Mouse (Mus musculus): ENCODE results near the gene Pld3. TPM values are rescaled to one million over a fixed set of nuclear protein-coding genes. Genes with fewer than 3 reads are reported as not detected.
A peak's percentile ranks its signal among the peaks of the same experiment; 100 is the strongest.

Gene Pld3
- polyA plus RNA-seq, 1 experiment from 2014 or later = 78.7 TPM

DNA sequence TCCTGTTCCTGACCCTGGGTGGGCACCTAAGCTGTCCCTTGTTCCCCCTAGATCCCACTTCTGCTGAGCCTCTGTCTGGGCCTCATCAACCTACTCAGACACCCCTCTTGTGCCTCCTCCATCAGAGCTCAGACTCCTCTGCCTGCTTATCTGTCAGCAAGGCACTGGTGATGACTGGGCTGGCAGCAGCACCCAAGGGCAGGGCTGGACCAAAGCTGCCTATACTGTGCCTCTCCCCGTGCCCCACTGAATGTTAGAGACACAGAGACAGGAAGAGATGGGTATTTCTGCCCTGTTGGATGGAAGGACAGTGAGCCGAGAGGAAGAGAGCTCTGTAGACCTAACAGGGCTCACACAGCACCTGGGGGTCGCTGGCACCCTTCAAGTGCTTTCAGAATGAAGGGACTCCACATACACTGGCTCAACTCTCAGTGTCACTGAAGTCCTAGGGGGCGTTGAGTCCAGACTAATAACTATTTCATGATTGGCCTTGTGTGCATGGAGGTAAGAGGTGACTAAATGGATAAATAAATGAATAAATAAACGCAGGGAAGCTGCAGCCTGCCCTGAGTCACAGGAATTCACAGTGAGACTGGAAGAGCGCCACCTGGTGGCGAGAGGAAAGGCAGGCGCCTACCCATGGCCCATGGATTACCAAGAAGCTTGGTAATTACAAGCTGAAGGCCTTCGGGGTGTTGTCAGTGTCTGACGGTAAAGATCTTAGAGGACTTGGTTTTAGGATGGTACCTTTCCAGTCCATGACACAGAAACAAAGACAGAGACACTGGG is 26.8 kb downstream of the Pld3 start:
- H3K27me3 ChIP-seq (ENCODE audit: control insufficient read depth, insufficient read depth, low read length) = no peaks in the 10 kb centered on the region
- H3K36me3 ChIP-seq (ENCODE audit: control insufficient read depth, insufficient read depth, low read length) = peaks cover 3% of the 10 kb centered on the region; the same call in 1 of the 2 replicates
- H3K27ac ChIP-seq (ENCODE audit: low read length) = no peak overlapping the region
- H3K4me2 ChIP-seq (replicated peaks; ENCODE audit: low read depth, low read length) = no peak overlapping the region
- no peak overlapping the region for H3K4me3 ChIP-seq (ENCODE audit: low read depth, low read length)
- peak; percentile 77; the same call in 1 of the 2 replicates for ATAC-seq (ENCODE audit: insufficient number of reproducible peaks, insufficient read depth, low FRiP score, low read depth)
- no peaks in the 10 kb centered on the region for H3K9me3 ChIP-seq (ENCODE audit: control insufficient read depth, low read depth, low read length)
- no peak overlapping the region for H3K9ac ChIP-seq (replicated peaks; ENCODE audit: low read depth, low read length)
- 27% methylated on average over 10 of the region's 10 CpGs for WGBS
- no peaks in the 10 kb centered on the region for H3K4me1 ChIP-seq (ENCODE audit: control insufficient read depth, insufficient read depth, low read length)

DNA sequence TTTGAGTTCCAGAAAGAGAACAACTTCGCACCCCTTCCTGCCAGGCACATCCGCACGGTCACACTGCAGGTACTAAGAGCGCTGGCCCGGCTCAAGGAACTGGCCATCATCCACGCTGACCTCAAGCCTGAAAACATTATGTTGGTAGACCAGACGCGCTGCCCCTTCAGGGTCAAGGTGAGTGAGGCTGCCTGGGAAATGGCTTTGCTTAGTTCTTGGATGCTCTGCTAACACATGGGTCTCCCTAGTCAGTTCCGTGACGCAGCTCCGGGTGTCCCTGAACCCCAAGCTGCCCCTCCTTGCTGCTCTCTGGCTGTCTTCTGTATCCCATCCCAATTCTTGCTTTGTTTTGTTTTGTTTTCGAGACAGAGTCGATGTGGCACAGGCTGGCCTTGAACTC is 29.2 kb downstream of the Pld3 start:
- Histone ChIP-seq H3K4me1 (ENCODE audit: control insufficient read depth, insufficient read depth, low read length) (no peaks in the 10 kb centered on the region), H3K27ac (ENCODE audit: low read length) (no peak overlapping the region), H3K9ac (replicated peaks; ENCODE audit: low read depth, low read length) (no peak overlapping the region), H3K4me2 (replicated peaks; ENCODE audit: low read depth, low read length) (no peak overlapping the region), H3K9me3 (ENCODE audit: control insufficient read depth, low read depth, low read length) (0 out of 2 replicates have a peak, but pooled peaks cover 3% of the 10 kb centered on the region), H3K36me3 (ENCODE audit: control insufficient read depth, insufficient read depth, low read length) (no peaks in the 10 kb centered on the region; the same call in 1 of the 2 replicates), H3K27me3 (ENCODE audit: control insufficient read depth, insufficient read depth, low read length) (no peaks in the 10 kb centered on the region), H3K4me3 (ENCODE audit: low read depth, low read length) (no peak overlapping the region)
- ATAC-seq (ENCODE audit: insufficient number of reproducible peaks, insufficient read depth, low FRiP score, low read depth) = no peak
- WGBS = 91% methylated on average over 13 of the region's 13 CpGs

DNA sequence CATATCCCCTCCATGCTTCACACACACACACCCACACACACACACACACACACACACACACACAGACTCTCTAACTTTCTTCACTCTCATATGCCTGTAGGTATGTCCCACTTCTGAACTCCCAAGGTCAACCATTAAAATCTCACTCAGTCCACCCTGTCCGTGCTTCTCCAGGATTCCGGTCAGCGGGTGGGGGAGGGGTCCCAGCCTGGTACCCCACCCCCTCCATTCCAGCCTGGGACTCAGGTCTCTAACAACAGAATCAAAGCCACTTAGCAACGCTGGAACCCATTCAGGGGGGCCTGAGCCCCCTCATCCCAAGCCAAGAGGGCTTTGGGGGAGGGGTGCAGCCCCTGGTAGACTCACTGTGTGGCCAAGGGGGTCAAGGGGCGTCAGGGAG is 30.1 kb downstream of the Pld3 start, which contains the start of gene Hipk4:
Gene Hipk4, plus strand, starts transcription at position 301 of the 400 bp plus-strand sequence.
- H3K9ac ChIP-seq (replicated peaks; ENCODE audit: low read depth, low read length) = no peak within 1 kb of the TSS
- H3K27me3 ChIP-seq (ENCODE audit: control insufficient read depth, insufficient read depth, low read length) = no peaks in the 10 kb centered on the region
- peaks cover under 1% of the 10 kb centered on the region; the same call in 1 of the 2 replicates for H3K36me3 ChIP-seq (ENCODE audit: control insufficient read depth, insufficient read depth, low read length)
- 0 out of 2 replicates have a peak, but pooled peaks cover 3% of the 10 kb centered on the region for H3K9me3 ChIP-seq (ENCODE audit: control insufficient read depth, low read depth, low read length)
- no peaks in the 10 kb centered on the region for H3K4me1 ChIP-seq (ENCODE audit: control insufficient read depth, insufficient read depth, low read length)
- WGBS = 54% methylated on average over 5 of the region's 5 CpGs
- H3K27ac ChIP-seq (ENCODE audit: low read length) = no peak within 1 kb of the TSS
- no peak within 1 kb of the TSS for H3K4me3 ChIP-seq (ENCODE audit: low read depth, low read length)
- H3K4me2 ChIP-seq (replicated peaks; ENCODE audit: low read depth, low read length) = no peak within 1 kb of the TSS
- no peak for ATAC-seq (ENCODE audit: insufficient number of reproducible peaks, insufficient read depth, low FRiP score, low read depth)

DNA sequence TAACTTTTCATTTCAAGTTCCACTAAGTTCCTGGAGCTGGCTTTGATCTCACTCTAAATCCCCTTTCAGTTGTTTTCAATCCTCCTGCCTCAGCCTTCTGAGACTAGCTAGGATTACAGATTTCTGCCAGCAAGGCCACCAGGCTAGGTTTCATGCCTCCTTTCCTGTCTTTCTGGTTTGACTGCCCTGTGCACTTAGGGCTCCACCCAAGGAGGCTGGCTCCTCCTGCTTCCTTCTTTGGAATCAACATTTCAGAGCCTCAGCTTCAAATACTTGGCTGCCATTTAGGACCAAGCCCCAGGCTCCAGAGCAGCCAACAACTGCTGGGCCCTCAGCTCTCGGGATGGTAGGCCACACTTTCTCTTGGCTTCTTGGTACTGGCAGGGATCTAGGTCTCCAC is 32.4 kb downstream of the Pld3 start:
- 61% methylated on average over 1 of the region's 1 CpGs for WGBS
- Histone ChIP-seq H3K36me3 (ENCODE audit: control insufficient read depth, insufficient read depth, low read length) (peaks cover 5% of the 10 kb centered on the region), H3K4me3 (ENCODE audit: low read depth, low read length) (no peak overlapping the region), H3K27me3 (ENCODE audit: control insufficient read depth, insufficient read depth, low read length) (no peaks in the 10 kb centered on the region), H3K27ac (ENCODE audit: low read length) (no peak overlapping the region), H3K9ac (replicated peaks; ENCODE audit: low read depth, low read length) (no peak overlapping the region), H3K4me1 (ENCODE audit: control insufficient read depth, insufficient read depth, low read length) (no peaks in the 10 kb centered on the region), H3K4me2 (replicated peaks; ENCODE audit: low read depth, low read length) (no peak overlapping the region), H3K9me3 (ENCODE audit: control insufficient read depth, low read depth, low read length) (0 out of 2 replicates have a peak, but pooled peaks cover 3% of the 10 kb centered on the region)
- no peak for ATAC-seq (ENCODE audit: insufficient number of reproducible peaks, insufficient read depth, low FRiP score, low read depth)

DNA sequence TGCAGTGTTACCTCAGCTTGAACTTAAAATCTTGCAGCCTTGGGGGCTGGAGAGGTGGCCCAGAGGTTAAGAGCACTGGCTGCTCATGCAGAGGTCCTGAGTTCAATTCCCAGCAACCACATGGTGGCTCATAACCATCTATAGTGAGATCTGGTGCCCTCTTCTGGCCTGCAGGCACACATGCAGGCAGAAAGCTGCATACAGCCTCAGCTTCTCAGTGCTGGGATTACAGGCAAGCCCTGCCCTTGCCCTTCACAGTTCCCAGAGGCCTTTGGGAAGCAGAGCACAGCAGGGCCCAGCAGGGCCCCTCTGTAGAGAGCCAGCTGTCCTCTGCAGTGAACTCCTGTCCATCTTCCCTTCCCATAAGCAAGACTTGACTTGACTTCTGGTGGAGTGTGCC is 32.9 kb downstream of the Pld3 start:
- no peak overlapping the region for H3K4me3 ChIP-seq (ENCODE audit: low read depth, low read length)
- no peak for ATAC-seq (ENCODE audit: insufficient number of reproducible peaks, insufficient read depth, low FRiP score, low read depth)
- H3K9me3 ChIP-seq (ENCODE audit: control insufficient read depth, low read depth, low read length) = 0 out of 2 replicates have a peak, but pooled peaks cover 3% of the 10 kb centered on the region
- no peaks in the 10 kb centered on the region for H3K27me3 ChIP-seq (ENCODE audit: control insufficient read depth, insufficient read depth, low read length)
- no peaks in the 10 kb centered on the region for H3K4me1 ChIP-seq (ENCODE audit: control insufficient read depth, insufficient read depth, low read length)
- H3K27ac ChIP-seq (ENCODE audit: low read length) = no peak overlapping the region
- H3K4me2 ChIP-seq (replicated peaks; ENCODE audit: low read depth, low read length) = no peak overlapping the region
- peaks cover 5% of the 10 kb centered on the region for H3K36me3 ChIP-seq (ENCODE audit: control insufficient read depth, insufficient read depth, low read length)
- H3K9ac ChIP-seq (replicated peaks; ENCODE audit: low read depth, low read length) = no peak overlapping the region

DNA sequence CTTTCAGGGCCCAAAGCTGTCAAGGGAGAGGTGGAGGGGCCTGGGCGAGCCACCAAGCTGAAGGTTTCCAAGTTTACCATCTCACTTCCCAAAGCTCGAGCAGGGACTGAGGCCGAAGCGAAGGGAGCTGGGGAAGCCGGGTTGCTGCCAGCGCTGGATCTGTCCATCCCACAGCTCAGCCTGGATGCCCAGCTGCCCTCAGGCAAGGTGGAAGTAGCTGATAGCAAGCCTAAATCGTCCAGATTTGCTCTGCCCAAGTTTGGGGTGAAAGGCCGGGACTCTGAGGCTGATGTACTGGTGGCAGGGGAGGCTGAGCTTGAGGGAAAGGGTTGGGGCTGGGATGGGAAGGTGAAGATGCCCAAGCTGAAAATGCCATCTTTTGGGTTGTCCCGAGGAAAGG is 34.7 kb downstream of the Pld3 start:
- H3K9me3 ChIP-seq (ENCODE audit: control insufficient read depth, low read depth, low read length) = 0 out of 2 replicates have a peak, but pooled peaks cover 3% of the 10 kb centered on the region
- no peak overlapping the region for H3K4me2 ChIP-seq (replicated peaks; ENCODE audit: low read depth, low read length)
- no peak overlapping the region for H3K27ac ChIP-seq (ENCODE audit: low read length)
- no peak overlapping the region for H3K9ac ChIP-seq (replicated peaks; ENCODE audit: low read depth, low read length)
- no peak overlapping the region for H3K4me3 ChIP-seq (ENCODE audit: low read depth, low read length)
- H3K4me1 ChIP-seq (ENCODE audit: control insufficient read depth, insufficient read depth, low read length) = no peaks in the 10 kb centered on the region
- WGBS = 82% methylated on average over 9 of the region's 9 CpGs
- H3K27me3 ChIP-seq (ENCODE audit: control insufficient read depth, insufficient read depth, low read length) = no peaks in the 10 kb centered on the region
- ATAC-seq (ENCODE audit: insufficient number of reproducible peaks, insufficient read depth, low FRiP score, low read depth) = no peak
- H3K36me3 ChIP-seq (ENCODE audit: control insufficient read depth, insufficient read depth, low read length) = peaks cover 5% of the 10 kb centered on the region

DNA sequence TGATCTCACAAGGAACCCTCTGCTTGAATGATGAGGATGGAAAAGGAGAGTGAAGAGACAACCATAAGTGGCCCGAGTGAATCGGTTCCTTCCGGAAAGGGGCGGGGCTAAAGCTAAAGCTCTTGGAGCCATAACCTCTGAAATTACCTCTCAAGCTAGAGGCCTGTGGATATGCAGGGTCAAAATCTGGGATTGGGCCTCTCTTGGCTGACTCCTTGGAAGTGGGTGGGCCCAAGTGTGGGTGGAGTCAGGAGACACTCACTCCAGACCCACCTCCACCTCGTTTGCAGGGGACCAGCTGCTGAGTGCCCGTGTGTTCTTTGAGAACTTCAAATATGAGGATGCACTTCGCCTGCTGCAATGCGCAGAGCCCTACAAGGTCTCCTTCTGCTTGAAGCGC is 38.1 kb downstream of the Pld3 start:
- Histone ChIP-seq H3K4me1 (ENCODE audit: control insufficient read depth, insufficient read depth, low read length) (no peaks in the 10 kb centered on the region), H3K9me3 (ENCODE audit: control insufficient read depth, low read depth, low read length) (0 out of 2 replicates have a peak, but pooled peaks cover 3% of the 10 kb centered on the region), H3K36me3 (ENCODE audit: control insufficient read depth, insufficient read depth, low read length) (peaks cover 5% of the 10 kb centered on the region), H3K4me3 (ENCODE audit: low read depth, low read length) (no peak overlapping the region), H3K27me3 (ENCODE audit: control insufficient read depth, insufficient read depth, low read length) (no peaks in the 10 kb centered on the region), H3K9ac (replicated peaks; ENCODE audit: low read depth, low read length) (no peak overlapping the region), H3K27ac (ENCODE audit: low read length) (no peak overlapping the region), H3K4me2 (replicated peaks; ENCODE audit: low read depth, low read length) (no peak overlapping the region)
- no peak for ATAC-seq (ENCODE audit: insufficient number of reproducible peaks, insufficient read depth, low FRiP score, low read depth)
- WGBS = 70% methylated on average over 9 of the region's 9 CpGs

DNA sequence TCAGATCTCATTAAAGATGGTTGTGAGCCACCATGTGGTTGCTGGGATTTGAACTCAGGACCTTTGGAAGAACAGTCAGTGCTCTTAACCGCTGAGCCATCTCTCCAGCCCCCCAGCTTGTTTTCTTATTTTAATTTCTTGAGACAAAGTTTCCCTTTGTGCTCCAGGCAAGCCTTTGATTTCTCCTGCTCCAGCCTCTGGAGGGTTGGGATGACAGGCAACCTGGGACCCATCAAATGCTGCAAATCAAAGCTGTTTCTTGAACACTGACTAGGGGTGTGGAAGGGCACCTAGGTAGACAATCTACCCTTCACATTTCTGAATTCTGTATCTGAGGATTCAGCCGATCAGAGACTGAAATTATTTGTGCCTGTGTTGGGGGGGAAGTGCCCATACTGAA is 42.2 kb downstream of the Pld3 start:
- H3K9me3 ChIP-seq (ENCODE audit: control insufficient read depth, low read depth, low read length) = no peaks in the 10 kb centered on the region
- H3K4me1 ChIP-seq (ENCODE audit: control insufficient read depth, insufficient read depth, low read length) = peaks cover 5% of the 10 kb centered on the region; the same call in 1 of the 2 replicates
- no peak overlapping the region for H3K4me3 ChIP-seq (ENCODE audit: low read depth, low read length)
- no peak overlapping the region for H3K4me2 ChIP-seq (replicated peaks; ENCODE audit: low read depth, low read length)
- no peak overlapping the region for H3K9ac ChIP-seq (replicated peaks; ENCODE audit: low read depth, low read length)
- 92% methylated on average over 2 of the region's 2 CpGs for WGBS
- ATAC-seq (ENCODE audit: insufficient number of reproducible peaks, insufficient read depth, low FRiP score, low read depth) = no peak
- no peaks in the 10 kb centered on the region for H3K36me3 ChIP-seq (ENCODE audit: control insufficient read depth, insufficient read depth, low read length)
- H3K27ac ChIP-seq (ENCODE audit: low read length) = no peak overlapping the region
- no peaks in the 10 kb centered on the region for H3K27me3 ChIP-seq (ENCODE audit: control insufficient read depth, insufficient read depth, low read length)
